Mouse (Mus musculus): ENCODE data around the gene Gng3. TPM values are rescaled to one million over a fixed set of nuclear protein-coding genes. Genes with fewer than 3 reads are reported as not detected.
A peak's percentile ranks its signal among the peaks of the same experiment; 100 is the strongest.
"Not testable (repeated sequence)": the region's sequence is repeated elsewhere in the genome, so short reads cannot be mapped to it uniquely, and the experiment has no call there.

The Gng3 gene
- polyA plus RNA-seq, 2 experiments, result 2.2 to 4.2 TPM

DNA sequence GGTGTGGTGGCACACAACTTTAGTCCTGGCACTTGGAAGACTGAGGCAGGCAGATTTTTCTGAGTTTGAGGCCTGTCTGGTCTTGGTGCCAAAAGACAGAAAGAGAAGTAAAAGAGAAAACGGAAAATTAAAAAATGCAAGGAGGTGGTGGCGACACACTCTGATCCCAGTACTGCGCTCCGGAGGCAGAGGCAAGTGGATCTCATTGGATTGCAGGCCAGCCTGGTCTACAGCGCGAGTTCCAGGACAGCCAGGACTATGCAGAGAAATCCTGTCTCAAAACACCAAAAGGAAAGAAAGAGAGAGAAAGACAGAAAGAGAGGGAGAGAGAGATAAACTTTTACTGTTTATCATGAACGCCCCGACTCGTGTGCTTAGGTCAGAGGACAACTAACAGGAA is 31.8 kb upstream of the Gng3 start:
- Histone ChIP-seq H3K27ac (replicated peaks; ENCODE audit: low read depth, low read length) (peak overlapping the region; percentile 40), H3K27me3 (ENCODE audit: control insufficient read depth, insufficient read depth, low read length) (no peaks in the 10 kb centered on the region), H3K36me3 (ENCODE audit: control insufficient read depth, insufficient read depth, low read length) (peaks cover 25% of the 10 kb centered on the region), H3K9me3 (ENCODE audit: control insufficient read depth, low read length) (no peaks in the 10 kb centered on the region), H3K4me3 (replicated peaks; ENCODE audit: low read length) (peak overlapping the region; percentile 91), H3K4me2 (replicated peaks; ENCODE audit: low read depth, low read length, severe bottlenecking) (peak overlapping the region; percentile 88), H3K4me1 (ENCODE audit: control insufficient read depth, insufficient read depth, low read length) (peaks cover 4% of the 10 kb centered on the region; the same call in 1 of the 2 replicates), H3K9ac (ENCODE audit: low read depth, low read length, severe bottlenecking) (peak overlapping the region; percentile 93)
- 64% methylated on average over 9 of the region's 9 CpGs for WGBS
- ATAC-seq (ENCODE audit: low FRiP score, low read depth) (peak; percentile 38; the same call in 1 of the 2 replicates), DNase-seq (ENCODE audit: low spot score) (no peak)
- no peak for TF ChIP-seq POLR2A (IDR thresholded peaks at IDR 0.05; ENCODE audit: borderline replicate concordance, extremely low read depth, insufficient read depth, insufficient read length)

DNA sequence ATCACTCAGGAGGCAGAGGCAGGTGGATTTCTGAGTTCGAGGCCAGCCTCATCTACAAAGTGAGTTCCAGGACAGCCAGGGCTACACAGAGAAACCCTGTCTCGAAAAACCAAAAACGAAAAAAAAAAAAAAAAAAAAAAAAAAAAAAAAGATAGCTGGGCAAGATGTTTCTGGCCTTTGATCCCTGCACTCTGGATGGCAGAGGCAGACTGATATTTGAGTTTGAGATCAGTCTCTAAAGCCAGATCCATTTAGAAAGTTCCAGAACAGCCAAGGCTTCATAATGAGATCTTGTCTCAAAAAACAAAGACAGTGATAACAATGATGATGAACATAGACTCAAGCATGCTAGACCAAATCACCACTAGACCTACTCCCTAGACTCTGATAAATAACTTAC is 31.4 kb upstream of the Gng3 start:
- Histone ChIP-seq H3K4me2 (replicated peaks; ENCODE audit: low read depth, low read length, severe bottlenecking) (peak overlapping the region; percentile 88; the same call in 1 of the 2 replicates), H3K4me3 (replicated peaks; ENCODE audit: low read length) (peak overlapping the region; percentile 91; the same call in 1 of the 2 replicates), H3K36me3 (ENCODE audit: control insufficient read depth, insufficient read depth, low read length) (peaks cover 20% of the 10 kb centered on the region)
- H3K9me3 ChIP-seq (ENCODE audit: control insufficient read depth, low read length); H3K27me3 ChIP-seq (ENCODE audit: control insufficient read depth, insufficient read depth, low read length); H3K9ac ChIP-seq (ENCODE audit: low read depth, low read length, severe bottlenecking); ATAC-seq (ENCODE audit: low FRiP score, low read depth); H3K27ac ChIP-seq (replicated peaks; ENCODE audit: low read depth, low read length); H3K4me1 ChIP-seq (ENCODE audit: control insufficient read depth, insufficient read depth, low read length); DNase-seq (ENCODE audit: low spot score): not testable (repeated sequence)
- WGBS, result 86% methylated on average over 3 of the region's 3 CpGs

DNA sequence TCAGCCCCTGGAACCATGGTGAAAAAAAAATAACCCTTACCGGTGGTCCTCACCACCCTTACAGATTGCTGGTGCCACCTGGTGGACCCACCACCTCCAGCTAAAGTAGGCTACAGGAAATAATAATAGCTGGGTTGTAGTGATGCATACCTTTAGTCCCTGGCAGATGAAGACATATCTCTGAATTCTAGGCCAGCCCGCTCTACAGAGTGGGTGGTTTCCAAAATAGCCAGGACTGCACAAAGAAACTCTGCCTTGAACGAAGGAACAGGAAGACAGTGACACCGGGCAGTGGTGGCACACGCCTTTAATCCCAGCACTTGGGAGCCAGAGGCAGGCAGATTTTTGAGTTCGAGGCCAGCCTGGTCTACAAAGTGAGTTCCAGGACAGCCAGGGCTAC is 25.3 kb upstream of the Gng3 start:
- Histone ChIP-seq H3K36me3 (ENCODE audit: control insufficient read depth, insufficient read depth, low read length) (no peaks in the 10 kb centered on the region), H3K27me3 (ENCODE audit: control insufficient read depth, insufficient read depth, low read length) (no peaks in the 10 kb centered on the region), H3K27ac (replicated peaks; ENCODE audit: low read depth, low read length) (no peak overlapping the region), H3K9ac (ENCODE audit: low read depth, low read length, severe bottlenecking) (no peak overlapping the region), H3K9me3 (ENCODE audit: control insufficient read depth, low read length) (no peaks in the 10 kb centered on the region), H3K4me2 (replicated peaks; ENCODE audit: low read depth, low read length, severe bottlenecking) (no peak overlapping the region), H3K4me3 (replicated peaks; ENCODE audit: low read length) (no peak overlapping the region), H3K4me1 (ENCODE audit: control insufficient read depth, insufficient read depth, low read length) (no peaks in the 10 kb centered on the region)
- ATAC-seq (ENCODE audit: low FRiP score, low read depth) (no peak), DNase-seq (ENCODE audit: low spot score) (no peak)
- WGBS, result 83% methylated on average over 6 of the region's 6 CpGs
- no peak for TF ChIP-seq POLR2A (IDR thresholded peaks at IDR 0.05; ENCODE audit: borderline replicate concordance, extremely low read depth, insufficient read depth, insufficient read length)

DNA sequence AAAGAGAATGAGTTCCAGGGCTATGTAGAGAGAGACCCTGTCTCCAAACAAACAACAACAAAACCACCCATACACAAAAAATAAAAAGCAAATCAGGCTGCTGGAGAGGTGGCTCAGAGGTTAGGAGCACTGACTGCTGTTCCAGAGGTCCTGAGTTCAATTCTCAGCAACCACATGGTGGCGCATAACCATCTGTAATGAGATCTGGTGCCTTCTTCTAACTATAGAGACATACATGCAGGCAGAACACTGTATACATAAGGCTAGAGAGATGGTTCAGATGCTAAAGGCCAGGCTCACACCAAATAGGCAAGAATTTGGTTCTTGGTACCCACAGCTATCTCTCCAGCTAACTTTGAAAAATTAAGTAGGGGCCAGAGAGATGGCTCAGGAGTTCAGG is 20.0 kb upstream of the Gng3 start:
- 23% methylated on average over 1 of the region's 1 CpGs for WGBS
- H3K4me3 ChIP-seq (replicated peaks; ENCODE audit: low read length), result no peak overlapping the region
- H3K4me2 ChIP-seq (replicated peaks; ENCODE audit: low read depth, low read length, severe bottlenecking), result no peak overlapping the region
- H3K27me3 ChIP-seq (ENCODE audit: control insufficient read depth, insufficient read depth, low read length), result no peaks in the 10 kb centered on the region
- H3K4me1 ChIP-seq (ENCODE audit: control insufficient read depth, insufficient read depth, low read length), result no peaks in the 10 kb centered on the region
- no peak overlapping the region for H3K27ac ChIP-seq (replicated peaks; ENCODE audit: low read depth, low read length)
- no peak overlapping the region for H3K9ac ChIP-seq (ENCODE audit: low read depth, low read length, severe bottlenecking)
- no peaks in the 10 kb centered on the region for H3K36me3 ChIP-seq (ENCODE audit: control insufficient read depth, insufficient read depth, low read length)
- DNase-seq (ENCODE audit: low spot score) (no peak), ATAC-seq (ENCODE audit: low FRiP score, low read depth) (no peak)
- TF ChIP-seq POLR2A (IDR thresholded peaks at IDR 0.05; ENCODE audit: borderline replicate concordance, extremely low read depth, insufficient read depth, insufficient read length), result no peak
- no peaks in the 10 kb centered on the region for H3K9me3 ChIP-seq (ENCODE audit: control insufficient read depth, low read length)

DNA sequence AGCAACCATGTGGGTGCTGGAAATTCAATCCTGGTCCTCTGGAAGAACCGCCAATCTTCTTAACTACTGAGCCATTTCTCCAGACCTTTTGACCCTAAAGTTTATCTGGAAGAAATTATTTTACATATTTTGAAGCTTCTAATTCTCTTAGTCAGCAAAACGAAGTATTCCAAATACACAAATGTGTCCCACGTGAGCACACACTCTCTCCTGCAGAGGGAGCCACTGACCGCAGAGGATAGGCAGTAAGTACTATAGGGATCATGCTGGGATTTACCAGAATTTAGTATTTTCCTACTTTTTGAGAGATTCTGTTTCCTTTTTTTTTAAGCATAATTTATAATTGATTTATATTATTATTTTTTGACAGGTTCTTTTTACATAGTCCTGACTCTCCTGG is 18.7 kb upstream of the Gng3 start:
- H3K27me3 ChIP-seq (ENCODE audit: control insufficient read depth, insufficient read depth, low read length), result no peaks in the 10 kb centered on the region
- H3K9me3 ChIP-seq (ENCODE audit: control insufficient read depth, low read length), result no peaks in the 10 kb centered on the region
- no peak overlapping the region for H3K4me2 ChIP-seq (replicated peaks; ENCODE audit: low read depth, low read length, severe bottlenecking)
- DNase-seq (ENCODE audit: low spot score) (no peak), ATAC-seq (ENCODE audit: low FRiP score, low read depth) (no peak)
- WGBS, result 35% methylated on average over 4 of the region's 4 CpGs
- no peak for TF ChIP-seq POLR2A (IDR thresholded peaks at IDR 0.05; ENCODE audit: borderline replicate concordance, extremely low read depth, insufficient read depth, insufficient read length)
- no peak overlapping the region for H3K9ac ChIP-seq (ENCODE audit: low read depth, low read length, severe bottlenecking)
- no peak overlapping the region for H3K4me3 ChIP-seq (replicated peaks; ENCODE audit: low read length)
- H3K27ac ChIP-seq (replicated peaks; ENCODE audit: low read depth, low read length), result no peak overlapping the region
- no peaks in the 10 kb centered on the region for H3K4me1 ChIP-seq (ENCODE audit: control insufficient read depth, insufficient read depth, low read length)
- no peaks in the 10 kb centered on the region for H3K36me3 ChIP-seq (ENCODE audit: control insufficient read depth, insufficient read depth, low read length)

DNA sequence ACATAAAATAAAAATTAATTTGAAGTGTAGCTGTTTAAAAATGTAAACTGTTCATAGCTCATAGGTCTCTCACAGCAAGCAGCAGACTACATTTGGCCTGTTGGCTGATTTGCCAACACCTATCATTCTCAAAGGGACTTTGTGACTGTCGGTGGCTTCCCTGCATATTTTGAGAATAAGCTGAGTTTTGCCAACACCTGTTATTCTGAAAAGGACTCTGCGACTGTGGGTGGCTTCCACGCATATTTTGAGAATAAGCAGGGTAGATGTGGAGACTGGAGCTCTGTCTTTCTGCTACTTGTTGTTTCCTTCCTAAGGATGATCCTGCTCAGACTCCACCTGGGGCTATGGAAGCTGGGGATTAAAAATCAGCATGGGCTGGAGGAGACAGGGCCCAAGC is 14.1 kb upstream of the Gng3 start:
- 78% methylated on average over 3 of the region's 3 CpGs for WGBS

More for the DNA sequence above, 14.1 kb upstream of the Gng3 start:
- DNase-seq (ENCODE audit: low spot score) (no peak), ATAC-seq (ENCODE audit: low FRiP score, low read depth) (no peak)
- Histone ChIP-seq H3K4me2 (replicated peaks; ENCODE audit: low read depth, low read length, severe bottlenecking) (no peak overlapping the region), H3K9me3 (ENCODE audit: control insufficient read depth, low read length) (no peaks in the 10 kb centered on the region), H3K27me3 (ENCODE audit: control insufficient read depth, insufficient read depth, low read length) (no peaks in the 10 kb centered on the region), H3K27ac (replicated peaks; ENCODE audit: low read depth, low read length) (no peak overlapping the region), H3K9ac (ENCODE audit: low read depth, low read length, severe bottlenecking) (no peak overlapping the region), H3K4me1 (ENCODE audit: control insufficient read depth, insufficient read depth, low read length) (peaks cover 8% of the 10 kb centered on the region), H3K36me3 (ENCODE audit: control insufficient read depth, insufficient read depth, low read length) (no peaks in the 10 kb centered on the region), H3K4me3 (replicated peaks; ENCODE audit: low read length) (no peak overlapping the region)
- no peak for TF ChIP-seq POLR2A (IDR thresholded peaks at IDR 0.05; ENCODE audit: borderline replicate concordance, extremely low read depth, insufficient read depth, insufficient read length)

Data from limb, embryonic 14.5 days (tissue).